Mouse (Mus musculus): ENCODE data around the gene Megf11. TPM values are rescaled to one million over a fixed set of nuclear protein-coding genes. Genes with fewer than 3 reads are reported as not detected.

Gene Megf11
- polyA plus RNA-seq, 1 experiment from 2014 or later, result 1.0 TPM

GRCm38 (mm10) chr9:64531935-64532334 lies 146.5 kb downstream of the Megf11 start:
- Histone ChIP-seq H3K9ac (no peak overlapping the region), H3K4me1 (no peaks in the 10 kb centered on the region), H3K4me2 (no peak overlapping the region), H3K9me3 (no peaks in the 10 kb centered on the region), H3K27ac (no peak overlapping the region), H3K36me3 (no peaks in the 10 kb centered on the region), H3K27me3 (no peaks in the 10 kb centered on the region), H3K4me3 (no peak overlapping the region)
- ATAC-seq (ENCODE audit: borderline replicate concordance, extremely low read depth, low FRiP score, low TSS enrichment), result no peak
- WGBS, result 66% methylated on average over 3 of the region's 3 CpGs

GRCm38 (mm10) chr9:64532711-64533242 lies 147.4 kb downstream of the Megf11 start:
- no peak overlapping the region for H3K9ac ChIP-seq
- ATAC-seq (ENCODE audit: borderline replicate concordance, extremely low read depth, low FRiP score, low TSS enrichment), result no peak
- no peak overlapping the region for H3K4me3 ChIP-seq
- no peak overlapping the region for H3K27ac ChIP-seq
- H3K4me1 ChIP-seq, result no peaks in the 10 kb centered on the region
- no peaks in the 10 kb centered on the region for H3K36me3 ChIP-seq
- WGBS, result 46% methylated on average over 4 of the region's 4 CpGs
- no peaks in the 10 kb centered on the region for H3K27me3 ChIP-seq
- no peak overlapping the region for H3K4me2 ChIP-seq
- H3K9me3 ChIP-seq, result no peaks in the 10 kb centered on the region

GRCm38 (mm10) chr9:64533488-64534119 lies 148.2 kb downstream of the Megf11 start:
- peak; percentile 39; the same call in 1 of the 2 replicates for ATAC-seq (ENCODE audit: borderline replicate concordance, extremely low read depth, low FRiP score, low TSS enrichment)
- H3K36me3 ChIP-seq, result no peaks in the 10 kb centered on the region
- H3K27ac ChIP-seq, result no peak overlapping the region
- no peak overlapping the region for H3K9ac ChIP-seq
- H3K4me1 ChIP-seq, result no peaks in the 10 kb centered on the region
- H3K4me2 ChIP-seq, result no peak overlapping the region
- H3K27me3 ChIP-seq, result no peaks in the 10 kb centered on the region
- no peak overlapping the region for H3K4me3 ChIP-seq
- WGBS, result 26% methylated on average over 15 of the region's 15 CpGs
- no peaks in the 10 kb centered on the region for H3K9me3 ChIP-seq

- WGBS, result 67% methylated on average over 6 of the region's 6 CpGs
Measured at GRCm38 (mm10) chr9:64534313-64534712, 148.9 kb downstream of the Megf11 start.

GRCm38 (mm10) chr9:64534856-64535539 lies 149.6 kb downstream of the Megf11 start:
- H3K9ac ChIP-seq, result no peak overlapping the region
- no peak for ATAC-seq (ENCODE audit: borderline replicate concordance, extremely low read depth, low FRiP score, low TSS enrichment)
- H3K36me3 ChIP-seq, result no peaks in the 10 kb centered on the region
- no peaks in the 10 kb centered on the region for H3K27me3 ChIP-seq
- WGBS, result 69% methylated on average over 8 of the region's 8 CpGs
- H3K27ac ChIP-seq, result no peak overlapping the region
- no peaks in the 10 kb centered on the region for H3K9me3 ChIP-seq
- H3K4me3 ChIP-seq, result no peak overlapping the region
- H3K4me2 ChIP-seq, result no peak overlapping the region
- no peaks in the 10 kb centered on the region for H3K4me1 ChIP-seq

More at GRCm38 (mm10) chr9:64534313-64534712, 148.9 kb downstream of the Megf11 start:
- Histone ChIP-seq H3K27ac (no peak overlapping the region), H3K9ac (no peak overlapping the region), H3K4me1 (no peaks in the 10 kb centered on the region), H3K36me3 (no peaks in the 10 kb centered on the region), H3K27me3 (no peaks in the 10 kb centered on the region), H3K9me3 (no peaks in the 10 kb centered on the region), H3K4me3 (no peak overlapping the region), H3K4me2 (no peak overlapping the region)
- ATAC-seq (ENCODE audit: borderline replicate concordance, extremely low read depth, low FRiP score, low TSS enrichment), result no peak

- H3K9me3 ChIP-seq, result no peaks in the 10 kb centered on the region
- H3K27ac ChIP-seq, result no peak overlapping the region
- no peaks in the 10 kb centered on the region for H3K27me3 ChIP-seq
- no peaks in the 10 kb centered on the region for H3K4me1 ChIP-seq
- no peak overlapping the region for H3K9ac ChIP-seq
- no peak overlapping the region for H3K4me2 ChIP-seq
- H3K36me3 ChIP-seq, result no peaks in the 10 kb centered on the region
- ATAC-seq (ENCODE audit: borderline replicate concordance, extremely low read depth, low FRiP score, low TSS enrichment), result no peak
- H3K4me3 ChIP-seq, result no peak overlapping the region
- 53% methylated on average over 4 of the region's 4 CpGs for WGBS
Measured at GRCm38 (mm10) chr9:64537821-64538220, 152.4 kb downstream of the Megf11 start.

- H3K4me3 ChIP-seq, result no peak overlapping the region
- H3K36me3 ChIP-seq, result no peaks in the 10 kb centered on the region
- no peak overlapping the region for H3K27ac ChIP-seq
- ATAC-seq (ENCODE audit: borderline replicate concordance, extremely low read depth, low FRiP score, low TSS enrichment), result no peak
- H3K4me2 ChIP-seq, result no peak overlapping the region
- H3K4me1 ChIP-seq, result no peaks in the 10 kb centered on the region
- no peak overlapping the region for H3K9ac ChIP-seq
- no peaks in the 10 kb centered on the region for H3K9me3 ChIP-seq
- 49% methylated on average over 4 of the region's 4 CpGs for WGBS
- no peaks in the 10 kb centered on the region for H3K27me3 ChIP-seq
Measured at GRCm38 (mm10) chr9:64542246-64542645, 156.8 kb downstream of the Megf11 start.

GRCm38 (mm10) chr9:64543125-64543524 lies 157.7 kb downstream of the Megf11 start:
- WGBS, result 12% methylated on average over 7 of the region's 7 CpGs
- Histone ChIP-seq H3K27ac (no peak overlapping the region), H3K4me3 (no peak overlapping the region), H3K4me2 (no peak overlapping the region), H3K36me3 (no peaks in the 10 kb centered on the region), H3K27me3 (no peaks in the 10 kb centered on the region), H3K9ac (no peak overlapping the region), H3K4me1 (no peaks in the 10 kb centered on the region), H3K9me3 (no peaks in the 10 kb centered on the region)
- ATAC-seq (ENCODE audit: borderline replicate concordance, extremely low read depth, low FRiP score, low TSS enrichment), result no peak

- no peaks in the 10 kb centered on the region for H3K4me1 ChIP-seq
- 57% methylated on average over 7 of the region's 7 CpGs for WGBS
- no peak overlapping the region for H3K4me3 ChIP-seq
- H3K9ac ChIP-seq, result no peak overlapping the region
- H3K9me3 ChIP-seq, result no peaks in the 10 kb centered on the region
- H3K36me3 ChIP-seq, result no peaks in the 10 kb centered on the region
- no peaks in the 10 kb centered on the region for H3K27me3 ChIP-seq
- H3K27ac ChIP-seq, result peak overlapping the region; percentile 62
- peak; percentile 48; the same call in 1 of the 2 replicates for ATAC-seq (ENCODE audit: borderline replicate concordance, extremely low read depth, low FRiP score, low TSS enrichment)
- H3K4me2 ChIP-seq, result no peak overlapping the region
Measured at GRCm38 (mm10) chr9:64546344-64546991, 161.0 kb downstream of the Megf11 start.

- Histone ChIP-seq H3K27ac (no peak overlapping the region), H3K36me3 (no peaks in the 10 kb centered on the region), H3K9ac (no peak overlapping the region), H3K4me2 (no peak overlapping the region), H3K9me3 (no peaks in the 10 kb centered on the region), H3K4me3 (no peak overlapping the region), H3K27me3 (no peaks in the 10 kb centered on the region), H3K4me1 (no peaks in the 10 kb centered on the region)
- 78% methylated on average over 6 of the region's 6 CpGs for WGBS
- ATAC-seq (ENCODE audit: borderline replicate concordance, extremely low read depth, low FRiP score, low TSS enrichment), result no peak
Measured at GRCm38 (mm10) chr9:64548332-64548731, 162.9 kb downstream of the Megf11 start.

GRCm38 (mm10) chr9:64551307-64551706 lies 165.9 kb downstream of the Megf11 start:
- no peaks in the 10 kb centered on the region for H3K27me3 ChIP-seq
- no peak overlapping the region for H3K4me3 ChIP-seq
- H3K4me2 ChIP-seq, result no peak overlapping the region
- ATAC-seq (ENCODE audit: borderline replicate concordance, extremely low read depth, low FRiP score, low TSS enrichment), result no peak
- H3K27ac ChIP-seq, result no peak overlapping the region
- no peak overlapping the region for H3K9ac ChIP-seq
- no peaks in the 10 kb centered on the region for H3K4me1 ChIP-seq
- WGBS, result 90% methylated on average over 1 of the region's 1 CpGs
- no peaks in the 10 kb centered on the region for H3K9me3 ChIP-seq
- no peaks in the 10 kb centered on the region for H3K36me3 ChIP-seq

- Histone ChIP-seq H3K36me3 (no peaks in the 10 kb centered on the region), H3K27ac (no peak overlapping the region), H3K4me3 (no peak overlapping the region), H3K4me2 (no peak overlapping the region), H3K4me1 (no peaks in the 10 kb centered on the region), H3K9me3 (no peaks in the 10 kb centered on the region), H3K27me3 (no peaks in the 10 kb centered on the region), H3K9ac (no peak overlapping the region)
- ATAC-seq (ENCODE audit: borderline replicate concordance, extremely low read depth, low FRiP score, low TSS enrichment), result no peak
- WGBS, result 43% methylated on average over 4 of the region's 4 CpGs
Measured at GRCm38 (mm10) chr9:64552046-64552445, 166.6 kb downstream of the Megf11 start.
